Mouse (Mus musculus) forebrain, embryonic 12.5 days (tissue): ENCODE results near the gene 1700018B08Rik. TPM values are rescaled to one million over a fixed set of nuclear protein-coding genes. Genes with fewer than 3 reads are reported as not detected.

Source experiments
- polyA plus RNA-seq: library from polyadenylated mRNA; unstranded; fragments of >200 nt; fragmentation: Nextera tagmentation; extraction: Ambion mirVana; gene quantifications from 2 replicates; pipeline ENCODE4 v1.2.1, GENCODE M21; 2016

The 1700018B08Rik gene
- polyA plus RNA-seq, 1 experiment from 2014 or later, result not detected

Other genes with a start within 250 kb of the 1700018B08Rik start
- 18.6 and 19.3 TPM in 2 replicates for gene Fbxo31, start 34.5 kb upstream of the 1700018B08Rik start, polyA plus RNA-seq
- 248 and 250 TPM in 2 replicates for gene Map1lc3b, start 46.0 kb upstream of the 1700018B08Rik start, polyA plus RNA-seq
- gene Zcchc14, start 108.6 kb upstream of the 1700018B08Rik start, polyA plus RNA-seq, result 28.3 and 30.5 TPM in 2 replicates
- gene Jph3, start 185.3 kb upstream of the 1700018B08Rik start, polyA plus RNA-seq, result 27.4 and 30.1 TPM in 2 replicates